Mouse (Mus musculus) thymus, postnatal 36 days (tissue): ENCODE results near the gene Mrps9.
"Not testable (repeated sequence)": the region's sequence is repeated elsewhere in the genome, so short reads cannot be mapped to it uniquely, and the experiment has no call there.

Experiments
- DNase-seq, 2 experiments: peaks; one replicate each; pipeline ENCODE4 v3.0.0; 2022; ENCODE audit warnings: mixed read lengths in 2 of 2

The Mrps9 gene

GRCm38 (mm10) chr1:42850663-42851397, at the start of gene Mrps9:
TSS of gene Mrps9 (plus strand) at chr1:42851233.
- DNase-seq: peak; percentile 97

GRCm38 (mm10) chr1:42813301-42813845, 37.7 kb upstream of the Mrps9 start:
- no peak for DNase-seq

DNA sequence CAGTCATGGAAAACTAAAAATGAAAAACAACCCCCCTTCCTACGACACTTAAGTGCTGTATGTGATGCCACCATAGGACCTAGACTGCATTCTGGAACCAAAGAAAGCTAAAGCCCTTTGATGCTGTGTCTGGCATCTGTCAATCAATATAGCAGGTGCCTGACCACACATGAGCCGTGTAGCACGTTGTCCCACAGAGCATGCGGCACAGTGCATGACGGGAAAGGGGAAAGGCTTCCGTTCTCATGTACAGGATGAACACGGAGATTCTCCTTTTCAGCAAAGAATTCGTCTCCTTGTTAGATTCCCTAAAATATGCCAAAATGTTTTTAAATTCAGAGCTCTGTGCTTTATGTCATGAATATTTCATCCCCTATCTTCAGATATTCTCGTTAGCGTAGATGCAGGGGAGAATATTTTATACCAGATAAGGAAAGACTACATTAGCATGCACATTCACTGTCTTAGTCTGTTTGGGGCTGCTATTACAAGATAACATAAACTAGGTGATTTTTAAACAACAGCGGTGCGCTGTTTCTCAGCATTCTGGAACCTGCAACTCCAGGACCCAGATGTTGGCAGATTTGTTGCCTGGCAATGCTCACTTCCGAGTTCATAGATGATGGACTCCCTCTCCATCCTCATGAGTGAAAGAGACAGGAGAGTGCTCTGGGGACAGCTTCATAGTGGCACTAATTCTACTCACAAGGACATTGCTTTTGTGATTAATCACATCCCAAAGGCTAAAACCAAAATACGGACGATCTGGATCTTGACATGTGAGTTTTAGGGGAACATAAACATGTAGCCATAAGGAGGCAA, 36.0 kb upstream of the Mrps9 start:
- no peak for DNase-seq

DNA sequence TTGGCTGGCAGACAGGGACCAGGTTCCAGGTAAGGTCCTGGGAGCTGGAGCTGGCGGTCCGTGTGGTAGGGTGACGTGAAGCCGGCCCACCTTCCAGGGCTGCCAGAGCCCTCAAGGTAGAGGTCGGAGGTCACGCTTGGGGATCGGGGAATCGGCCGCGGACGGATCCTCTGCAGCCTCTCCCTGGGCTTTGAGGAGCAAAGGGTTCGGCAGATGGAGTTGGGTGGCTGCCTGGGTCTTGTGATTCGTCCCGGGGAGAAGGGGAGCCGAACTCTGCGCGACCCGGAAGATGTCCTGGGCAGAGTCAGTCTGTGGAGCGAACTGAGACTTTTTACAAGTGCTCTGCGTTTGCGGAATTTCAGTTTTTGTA, 350 bp downstream of the Mrps9 start:
- no peak for DNase-seq

DNA sequence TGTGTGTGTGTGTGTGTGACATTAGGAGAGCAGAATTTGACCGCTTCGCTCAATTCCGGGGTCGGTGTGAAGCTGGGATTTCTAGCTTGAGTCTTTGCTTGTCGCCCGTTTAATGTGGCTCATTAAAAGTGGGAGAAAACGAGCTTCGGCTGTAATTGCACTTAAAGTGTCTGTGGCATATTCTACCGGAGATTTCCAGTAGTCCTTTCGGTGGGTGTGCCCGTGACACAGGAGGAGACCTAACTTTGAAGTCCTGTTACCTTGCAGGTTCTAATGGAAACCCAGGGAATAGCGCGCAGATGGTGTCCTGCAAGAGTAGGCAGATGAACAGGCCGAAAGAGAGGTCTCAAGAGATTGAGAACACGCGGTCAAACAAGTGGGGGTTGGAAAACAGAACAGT, 777 bp downstream of the Mrps9 start:
- no peak for DNase-seq

DNA sequence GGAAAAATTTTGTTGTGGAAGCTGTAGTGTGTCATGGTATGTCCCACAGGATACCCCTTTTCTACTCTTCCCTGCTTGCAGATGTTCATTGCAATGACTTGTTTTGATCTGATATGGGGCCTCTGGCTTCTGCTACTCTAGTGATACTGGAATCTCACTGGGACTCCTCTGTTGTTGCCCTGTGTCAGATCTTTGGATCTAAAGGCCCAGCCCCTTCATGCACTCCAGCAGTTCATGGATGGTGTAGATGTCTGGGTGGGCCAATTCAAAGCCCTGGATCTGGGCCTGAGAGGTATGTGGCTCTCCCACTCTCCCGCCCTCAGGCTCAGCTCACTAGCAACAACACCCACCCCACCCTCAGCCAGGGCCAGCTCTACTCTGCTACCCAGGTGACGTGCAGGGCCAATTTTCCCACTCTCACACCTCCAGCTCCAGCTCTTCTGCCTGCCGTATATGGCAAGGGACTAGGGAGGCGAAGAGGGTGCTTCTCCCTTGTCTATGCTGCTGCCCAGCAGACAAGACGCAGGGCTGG, 13.8 kb downstream of the Mrps9 start:
- DNase-seq: no peak

DNA sequence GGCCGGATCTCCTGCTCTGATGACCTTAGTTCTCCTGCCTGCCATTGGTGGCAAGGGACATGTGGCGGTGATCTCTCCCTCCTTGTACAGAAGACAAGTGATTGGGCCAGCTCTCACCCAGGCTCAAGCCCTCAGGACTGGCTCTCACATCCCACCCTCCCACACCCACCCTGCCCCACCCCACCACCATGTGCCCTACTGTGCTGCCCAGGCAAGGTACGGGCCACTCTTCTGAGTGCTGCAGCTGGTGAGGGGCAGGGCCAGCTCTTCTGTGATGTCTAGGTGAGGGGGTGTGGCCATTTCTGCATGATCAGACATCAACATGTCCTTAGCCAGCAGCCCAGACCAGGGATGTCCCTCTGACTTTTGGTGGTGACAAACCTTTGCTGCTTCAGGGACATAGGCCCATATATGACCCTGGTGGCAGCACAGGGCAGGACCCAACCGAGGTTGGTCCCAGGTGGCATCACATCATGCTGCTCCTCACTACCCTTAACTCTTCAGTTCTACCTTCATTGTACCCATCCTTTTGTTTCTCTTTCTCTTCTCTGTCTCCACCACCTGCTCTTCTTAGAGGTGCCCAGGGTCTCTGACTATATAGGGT, 14.4 kb downstream of the Mrps9 start:
- DNase-seq: no peak

- DNase-seq: no peak
Observed at GRCm38 (mm10) chr1:42865986-42866385, 15.0 kb downstream of the Mrps9 start.

- no peak for DNase-seq
Observed at GRCm38 (mm10) chr1:42867188-42867587, 16.2 kb downstream of the Mrps9 start.

DNA sequence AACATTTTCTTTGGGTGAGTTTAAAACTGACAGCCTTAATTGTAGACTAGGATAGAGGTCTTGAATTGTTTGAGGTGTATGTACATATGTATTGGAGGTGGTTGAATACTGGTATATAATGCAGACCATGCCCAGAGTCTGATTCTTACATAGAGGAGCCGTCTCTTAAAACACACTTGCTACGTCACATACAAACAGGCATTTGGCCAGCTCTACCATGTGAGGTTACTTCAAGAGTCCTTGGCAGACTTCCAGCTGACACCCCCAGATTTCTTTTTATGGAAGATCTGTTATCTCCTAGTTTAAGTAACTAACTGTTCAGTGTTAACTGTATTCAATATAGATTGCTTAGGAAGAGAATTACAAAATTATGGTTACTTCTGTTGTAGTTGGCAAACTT, 23.1 kb downstream of the Mrps9 start:
- no peak for DNase-seq

GRCm38 (mm10) chr1:42875271-42875670, 24.2 kb downstream of the Mrps9 start:
- DNase-seq: no peak

DNA sequence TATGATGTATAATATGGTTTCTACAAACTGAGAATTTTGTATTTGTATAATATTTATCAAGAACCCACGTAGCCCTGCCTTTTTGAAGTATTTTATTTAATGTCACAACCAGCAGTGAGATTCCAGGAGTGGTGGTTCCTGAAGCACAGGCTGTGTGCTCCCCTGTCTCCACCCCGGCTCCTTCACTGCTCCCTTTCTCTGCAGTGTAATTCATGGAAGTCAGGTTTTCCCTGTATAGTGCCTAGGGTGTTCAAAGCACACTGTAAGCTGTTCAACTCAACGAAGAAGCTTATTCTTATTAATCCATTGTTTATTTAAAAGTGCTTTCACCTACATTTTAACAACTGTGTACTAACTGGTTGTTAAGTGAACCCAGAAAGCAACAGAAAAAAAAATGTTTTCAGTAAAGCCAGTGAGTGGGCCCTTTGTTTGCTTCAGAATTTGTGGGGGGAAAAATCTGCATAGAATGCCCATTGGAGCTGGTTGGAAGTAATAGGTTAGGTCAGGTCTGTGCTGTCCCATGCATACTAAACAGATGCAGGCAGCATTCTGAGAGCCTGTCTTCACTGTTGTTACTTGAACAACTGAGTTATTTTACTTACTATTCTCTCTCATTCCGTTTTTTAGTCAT, 25.5 kb downstream of the Mrps9 start:
- no peak for DNase-seq

DNA sequence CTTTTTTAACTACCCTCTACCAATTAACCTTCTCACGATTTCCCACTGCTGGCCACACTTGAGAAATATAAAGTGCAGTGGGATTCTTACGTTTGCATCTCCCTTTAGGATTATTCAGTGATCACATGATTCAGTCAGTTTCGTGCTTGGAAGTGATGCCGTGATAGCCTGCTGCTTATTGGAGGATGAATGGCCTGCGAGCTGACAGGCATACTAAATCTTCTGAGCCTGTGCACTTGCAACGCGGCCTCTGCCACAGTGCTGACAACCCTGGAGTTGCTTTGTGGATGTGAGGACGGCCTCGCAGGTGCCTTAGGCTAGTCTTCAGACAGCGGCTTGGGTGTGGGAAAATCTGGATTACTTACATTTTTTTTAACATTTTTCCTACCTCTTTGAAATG, 26.2 kb downstream of the Mrps9 start:
- no peak for DNase-seq

GRCm38 (mm10) chr1:42878851-42879250, 27.8 kb downstream of the Mrps9 start:
- DNase-seq: no peak

- DNase-seq: no peak
Observed at GRCm38 (mm10) chr1:42882258-42882657, 31.2 kb downstream of the Mrps9 start.

GRCm38 (mm10) chr1:42883418-42883817, 32.4 kb downstream of the Mrps9 start:
- not testable (repeated sequence) for DNase-seq

- DNase-seq: no peak
Observed at GRCm38 (mm10) chr1:42887835-42888234, 36.8 kb downstream of the Mrps9 start.

GRCm38 (mm10) chr1:42888541-42889349, 37.7 kb downstream of the Mrps9 start:
- DNase-seq: no peak

DNA sequence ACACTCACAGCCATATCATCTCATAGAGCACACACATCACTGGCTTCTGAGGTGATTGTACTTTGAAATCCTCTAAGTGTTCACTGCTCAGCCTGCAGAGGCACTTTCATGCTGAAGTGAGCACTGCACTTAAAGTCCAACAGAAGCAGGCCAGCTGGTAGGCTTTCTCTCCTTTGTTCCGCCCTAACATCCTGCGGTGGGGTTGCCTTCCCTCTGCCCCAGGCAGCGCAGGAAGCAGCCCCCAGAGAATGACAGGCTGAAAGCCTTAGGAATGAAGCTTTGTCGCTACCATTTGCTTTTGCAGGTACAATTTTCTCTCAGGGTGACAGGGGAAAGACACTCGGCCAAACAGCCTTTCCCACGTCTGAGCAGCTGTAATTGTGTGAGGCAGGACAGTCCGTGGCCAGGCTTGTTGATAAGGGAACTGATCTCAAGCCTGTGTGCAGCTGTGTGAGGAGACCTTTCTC, 38.4 kb downstream of the Mrps9 start:
- DNase-seq: no peak

GRCm38 (mm10) chr1:42894695-42895094, 43.7 kb downstream of the Mrps9 start:
- DNase-seq: no peak

DNA sequence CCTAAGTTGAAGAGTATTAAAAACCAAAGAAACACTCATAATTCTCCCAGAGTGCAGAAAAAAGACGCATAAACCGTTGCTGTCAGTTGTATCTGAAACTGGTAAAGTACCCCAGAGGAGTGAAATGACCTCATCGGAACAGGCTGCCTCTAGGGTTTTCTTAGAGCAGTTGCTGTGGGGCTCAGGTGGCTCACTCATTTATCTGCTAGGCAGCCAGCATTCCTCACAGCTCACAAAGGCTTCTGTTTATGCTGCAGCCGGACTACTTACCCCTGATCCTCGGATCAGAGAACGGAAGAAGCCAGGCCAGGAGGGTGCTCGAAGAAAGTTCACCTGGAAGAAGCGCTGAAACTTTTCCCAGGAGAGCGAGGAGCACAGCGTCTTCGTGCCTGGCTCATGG, 54.1 kb downstream of the Mrps9 start:
- DNase-seq: no peak

DNA sequence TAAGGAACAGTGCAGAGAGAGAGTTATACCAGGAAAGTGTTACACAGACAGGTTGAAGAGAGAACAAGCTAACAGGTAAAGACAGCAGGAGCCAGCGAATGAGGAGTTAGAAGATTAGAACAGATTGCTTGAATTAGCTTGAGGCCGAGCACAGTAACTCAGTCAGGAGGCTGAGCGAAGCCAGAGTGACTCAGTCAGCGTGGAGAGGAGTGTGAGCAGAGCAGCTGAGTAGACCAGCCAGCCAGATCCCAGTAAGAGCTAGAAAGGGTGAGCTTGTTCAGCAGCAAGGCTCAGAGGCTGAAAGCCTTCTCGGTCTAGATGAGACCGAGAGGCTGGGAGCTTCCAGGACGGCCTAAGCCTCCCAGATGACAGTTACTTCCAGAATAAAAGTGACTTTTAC, 55.7 kb downstream of the Mrps9 start:
- no peak for DNase-seq
